ENCODE assay signal across 10 mouse cellular contexts in genomic region chr17:29993488-29993887, GRCm38 (mm10). TPM values are rescaled to one million over a fixed set of nuclear protein-coding genes. Genes with fewer than 3 reads are reported as not detected.
DNase-seq lines count a peak whose midpoint lies in the region; ATAC-seq and TF ChIP-seq lines count a peak whose summit lies in the region.
"Had no signal": no experiment of that assay in that cellular context is flagged by ENCODE, and none has a peak within 500 bp of the region (broad histone marks: within the 10 kb centered on the region; RNA-seq: fewer than 3 reads in every experiment).

No protein-coding gene starts in this region.

- WGBS in hindbrain, embryonic 16.5 days: 60% methylated on average over 8 of the region's 8 CpGs

- H3K27ac ChIP-seq in hindbrain, embryonic 16.5 days (ENCODE audit: low read depth, low read length): no peak overlapping the region
- H3K27ac ChIP-seq: embryonic facial prominence, embryonic 12.5 days; neural tube, embryonic 15.5 days had no signal

- no peak overlapping the region for H3K9ac ChIP-seq in hindbrain, embryonic 16.5 days (ENCODE audit: low read depth, low read length)
- H3K9ac ChIP-seq: embryonic facial prominence, embryonic 12.5 days; neural tube, embryonic 15.5 days had no signal

- no peaks in the 10 kb centered on the region for H3K27me3 ChIP-seq in E14TG2a.4 (ENCODE audit: insufficient read depth, low read length)
- H3K27me3 ChIP-seq in hindbrain, embryonic 16.5 days (replicated peaks; ENCODE audit: control insufficient read depth, insufficient read depth, low read length): no peaks in the 10 kb centered on the region
- H3K27me3 ChIP-seq: embryonic facial prominence, embryonic 12.5 days had no signal

- peak overlapping the region; percentile 39; the same call in 1 of the 2 replicates for H3K4me3 ChIP-seq in E14TG2a.4 (replicated peaks; ENCODE audit: low read length)
- H3K4me3 ChIP-seq in hindbrain, embryonic 16.5 days (ENCODE audit: low read length): no peak overlapping the region
- H3K4me3 ChIP-seq: embryonic facial prominence, embryonic 12.5 days; neural tube, embryonic 15.5 days had no signal

- peak; percentile 86 for ATAC-seq in hindbrain, embryonic 16.5 days

- intact Hi-C loops in left cerebral cortex, postnatal 14 days (cut with DNase I): no loop called here

- H3K36me3 ChIP-seq in E14TG2a.4 (ENCODE audit: insufficient read depth, low read length): no peaks in the 10 kb centered on the region
- H3K36me3 ChIP-seq in hindbrain, embryonic 16.5 days (ENCODE audit: control insufficient read depth, insufficient read depth, low read length): no peaks in the 10 kb centered on the region
- H3K36me3 ChIP-seq: embryonic facial prominence, embryonic 12.5 days; neural tube, embryonic 15.5 days had no signal

- no peaks in the 10 kb centered on the region for H3K9me3 ChIP-seq in E14TG2a.4 (ENCODE audit: low read length)
- H3K9me3 ChIP-seq in hindbrain, embryonic 16.5 days (ENCODE audit: control insufficient read depth, low read length): no peaks in the 10 kb centered on the region
- H3K9me3 ChIP-seq: neural tube, embryonic 15.5 days had no signal

- peaks cover 33% of the 10 kb centered on the region for H3K4me1 ChIP-seq in E14TG2a.4 (replicated peaks; ENCODE audit: low read depth, low read length)
- peaks cover 2% of the 10 kb centered on the region; the same call in 1 of the 2 replicates for H3K4me1 ChIP-seq in hindbrain, embryonic 16.5 days (ENCODE audit: control insufficient read depth, insufficient read depth, low read depth, low read length)
- H3K4me1 ChIP-seq: embryonic facial prominence, embryonic 12.5 days; neural tube, embryonic 15.5 days had no signal

- no peak overlapping the region for H3K4me2 ChIP-seq in hindbrain, embryonic 16.5 days (ENCODE audit: low read length)
- H3K4me2 ChIP-seq: embryonic facial prominence, embryonic 12.5 days; neural tube, embryonic 15.5 days had no signal

- DNase-seq in 3T3-L1 (ENCODE audit: low read depth, low spot score): peak; percentile 64
- DNase-seq in left cerebral cortex, postnatal 14 days (ENCODE audit: low spot score in 2 of 2): peak; percentile 66 to 75
- no peak for DNase-seq in adrenal gland, adult 8-10 months
- no peak for DNase-seq in natural killer cell, adult 2 months (ENCODE audit: low spot score in 2 of 2)
- no peak for DNase-seq in kidney, adult 18-20 months
- DNase-seq: heart, adult 18-20 months had no signal

- TF ChIP-seq CTCF in E14TG2a.4 (conservative IDR thresholded peaks at IDR 0.05; ENCODE audit: low read length): no peak

RNA-seq across cellular contexts. Expression of gene Zfand3, which starts 11.0 kb away (rescaled TPM):
- 53.3 and 58.2 TPM in 2 replicates for polyA plus RNA-seq in hindbrain, embryonic 16.5 days (2015; fragmentation: Nextera tagmentation; extraction: Ambion mirVana)
- total RNA-seq in left cerebral cortex, postnatal 14 days (2021): 100 to 1,000 TPM; 106 to 114 TPM
- total RNA-seq in adrenal gland, adult 8-10 months (2022): 100 to 1,000 TPM; 150 to 175 (median 171) TPM

RNA-seq across cellular contexts. Expression of gene Mdga1, which starts 23.6 kb away (rescaled TPM):
- polyA plus RNA-seq in hindbrain, embryonic 16.5 days (2015; fragmentation: Nextera tagmentation; extraction: Ambion mirVana): 13.9 and 14.0 TPM in 2 replicates
- 10 to 100 TPM; 39.4 to 42.1 TPM for total RNA-seq in left cerebral cortex, postnatal 14 days (2021)
- 1 to 10 TPM in 1 of 4 experiments, under 1 TPM in 3; 0.21 to 2.2 (median 0.66) TPM for total RNA-seq in adrenal gland, adult 8-10 months (2022)

Comparison
In these comparisons a context has a peak if more than half of its experiments do, and no peak if none do; other contexts are left out.
1. DNase-seq: peak in 3T3-L1 (single experiment) and left cerebral cortex, postnatal 14 days (2 of 2); none in adrenal gland, adult 8-10 months (single experiment), natural killer cell, adult 2 months (0 of 2) and kidney, adult 18-20 months (single experiment).
2. RNA of gene Mdga1, which starts 23.6 kb away (total RNA-seq): 39.4 to 42.1 TPM in left cerebral cortex, postnatal 14 days; 0.21 to 2.2 TPM in adrenal gland, adult 8-10 months; every median in the first group is over 10 times any median in the second.